Mouse (Mus musculus): Measurements from ENCODE around the gene Cntfr.

- TF ChIP-seq POLR2A (IDR thresholded peaks at IDR 0.05; ENCODE audit: control insufficient read depth, extremely low read depth, insufficient read depth, low read length, poor library complexity) (no peak), CTCF (IDR thresholded peaks at IDR 0.05; ENCODE audit: borderline replicate concordance, control insufficient read depth, extremely low read depth, insufficient read depth, low read length, poor library complexity) (no peak)
These were observed 7.8 kb upstream of the Cntfr start for GRCm38 (mm10) chr4:41704651-41705050.

Data from thymus, adult 2 months (tissue).